Comparison of ENCODE assay signal across 7 mouse cellular contexts in genomic region chr6:24894874-24895183, GRCm38 (mm10). TPM values are rescaled to one million over a fixed set of nuclear protein-coding genes. Genes with fewer than 3 reads are reported as not detected.
DNase-seq lines count a peak whose midpoint lies in the region; ATAC-seq and TF ChIP-seq lines count a peak whose summit lies in the region.

No protein-coding gene starts in this region.

- H3K27ac ChIP-seq in lung, embryonic 15.5 days: no peak overlapping the region
- H3K27ac ChIP-seq in forebrain, embryonic 13.5 days: no peak overlapping the region
- no peak overlapping the region for H3K27ac ChIP-seq in hindbrain, postnatal 0 days
- no peak overlapping the region for H3K27ac ChIP-seq in neural tube, embryonic 14.5 days (ENCODE audit: low read depth, low read length)

- H3K9ac ChIP-seq in lung, embryonic 15.5 days: no peak overlapping the region
- no peak overlapping the region for H3K9ac ChIP-seq in forebrain, embryonic 13.5 days
- no peak overlapping the region for H3K9ac ChIP-seq in hindbrain, postnatal 0 days (replicated peaks; ENCODE audit: low read length)
- no peak overlapping the region for H3K9ac ChIP-seq in neural tube, embryonic 14.5 days (replicated peaks; ENCODE audit: low read depth, low read length)

- no peak for DNase-seq in lung, adult 2 months
- no peak for DNase-seq in hindbrain, postnatal 0 days (ENCODE audit: low spot score)
- DNase-seq in urinary bladder, postnatal 4 days (ENCODE audit: low spot score in 2 of 2): no peak
- no peak for DNase-seq in right cerebral cortex, postnatal 36 days (ENCODE audit: low spot score in 2 of 2)

- no peak for TF ChIP-seq CTCF in lung, adult 2 months (IDR thresholded peaks at IDR 0.05; ENCODE audit: insufficient read depth, low read length)
- TF ChIP-seq CTCF in hindbrain, postnatal 0 days (IDR thresholded peaks at IDR 0.05; ENCODE audit: low read depth): no peak

- H3K4me1 ChIP-seq in lung, embryonic 15.5 days: no peaks in the 10 kb centered on the region
- no peaks in the 10 kb centered on the region for H3K4me1 ChIP-seq in lung, adult 2 months (ENCODE audit: control insufficient read depth, insufficient read depth, low read length)
- no peaks in the 10 kb centered on the region for H3K4me1 ChIP-seq in forebrain, embryonic 13.5 days
- no peaks in the 10 kb centered on the region for H3K4me1 ChIP-seq in hindbrain, postnatal 0 days (ENCODE audit: insufficient read depth, low read length)
- no peaks in the 10 kb centered on the region for H3K4me1 ChIP-seq in neural tube, embryonic 14.5 days (ENCODE audit: control insufficient read depth, insufficient read depth, low read length)

- H3K4me2 ChIP-seq in lung, embryonic 15.5 days: peak overlapping the region; percentile 36
- peak overlapping the region; percentile 15; the same call in 1 of the 2 replicates for H3K4me2 ChIP-seq in forebrain, embryonic 13.5 days
- H3K4me2 ChIP-seq in hindbrain, postnatal 0 days (ENCODE audit: low read depth, low read length): peak overlapping the region; percentile 29
- no peak overlapping the region; the same call in 1 of the 2 replicates for H3K4me2 ChIP-seq in neural tube, embryonic 14.5 days (ENCODE audit: low read depth, low read length)

- WGBS in lung, embryonic 15.5 days: 33% methylated on average over 2 of the region's 2 CpGs
- 14% methylated on average over 2 of the region's 2 CpGs for WGBS in lung, adult 2 months
- WGBS in forebrain, embryonic 13.5 days: 48% methylated on average over 2 of the region's 2 CpGs
- WGBS in hindbrain, postnatal 0 days: 24% methylated on average over 2 of the region's 2 CpGs
- WGBS in neural tube, embryonic 14.5 days: 18% methylated on average over 2 of the region's 2 CpGs

- H3K9me3 ChIP-seq in lung, embryonic 15.5 days: no peaks in the 10 kb centered on the region
- H3K9me3 ChIP-seq in forebrain, embryonic 13.5 days (replicated peaks): no peaks in the 10 kb centered on the region
- no peaks in the 10 kb centered on the region for H3K9me3 ChIP-seq in hindbrain, postnatal 0 days (ENCODE audit: low read length)
- H3K9me3 ChIP-seq in neural tube, embryonic 14.5 days (ENCODE audit: control insufficient read depth, low read length): no peaks in the 10 kb centered on the region

- no peaks in the 10 kb centered on the region for H3K27me3 ChIP-seq in lung, embryonic 15.5 days
- H3K27me3 ChIP-seq in forebrain, embryonic 13.5 days: no peaks in the 10 kb centered on the region
- H3K27me3 ChIP-seq in hindbrain, postnatal 0 days (ENCODE audit: insufficient read depth, low read length): no peaks in the 10 kb centered on the region
- no peaks in the 10 kb centered on the region for H3K27me3 ChIP-seq in neural tube, embryonic 14.5 days (ENCODE audit: control insufficient read depth, insufficient read depth, low read length)

- H3K4me3 ChIP-seq in lung, embryonic 15.5 days: peak overlapping the region; percentile 30
- no peak overlapping the region for H3K4me3 ChIP-seq in lung, adult 2 months (replicated peaks; ENCODE audit: extremely low read depth, low read depth, low read length)
- no peak overlapping the region for H3K4me3 ChIP-seq in forebrain, embryonic 13.5 days
- H3K4me3 ChIP-seq in hindbrain, postnatal 0 days (ENCODE audit: low read length): no peak overlapping the region
- H3K4me3 ChIP-seq in neural tube, embryonic 14.5 days (ENCODE audit: low read depth, low read length): no peak overlapping the region

- TF ChIP-seq POLR2A in lung, adult 2 months (IDR thresholded peaks at IDR 0.05; ENCODE audit: borderline replicate concordance, extremely low read depth, low read depth, low read length): no peak

- no peaks in the 10 kb centered on the region for H3K36me3 ChIP-seq in lung, embryonic 15.5 days
- no peaks in the 10 kb centered on the region for H3K36me3 ChIP-seq in forebrain, embryonic 13.5 days (ENCODE audit: poor library complexity, severe bottlenecking)
- H3K36me3 ChIP-seq in hindbrain, postnatal 0 days (ENCODE audit: insufficient read depth, low read length): no peaks in the 10 kb centered on the region
- H3K36me3 ChIP-seq in neural tube, embryonic 14.5 days (ENCODE audit: control insufficient read depth, insufficient read depth, low read length): no peaks in the 10 kb centered on the region

- ATAC-seq in lung, embryonic 15.5 days (ENCODE audit: borderline replicate concordance, extremely low read depth, low FRiP score, low TSS enrichment): no peak
- ATAC-seq in forebrain, embryonic 13.5 days: 0 out of 2 replicates have a peak, but pooled peaks have one; percentile 13
- ATAC-seq in hindbrain, postnatal 0 days: 0 out of 2 replicates have a peak, but pooled peaks have one; percentile 24
- ATAC-seq in neural tube, embryonic 14.5 days (ENCODE audit: low read depth): peak; percentile 38; the same call in 1 of the 2 replicates

RNA-seq across cellular contexts. Expression of gene Hyal5, which starts 37.0 kb away (rescaled TPM):
- 0.10 TPM in 1 of 2 replicates, not detected in the other for polyA plus RNA-seq in lung, embryonic 15.5 days (2015; fragmentation: Nextera tagmentation; extraction: Ambion mirVana)
- polyA plus RNA-seq in lung, adult 2 months (2012; rRNA removed): not detected in 2 replicates
- polyA plus RNA-seq in forebrain, embryonic 13.5 days (2015; fragmentation: Nextera tagmentation; extraction: Ambion mirVana): not detected in 2 replicates
- total RNA-seq in hindbrain, postnatal 0 days (2014; rRNA removed): not detected in 2 replicates
- not detected in 2 replicates for polyA plus RNA-seq in hindbrain, postnatal 0 days (2015; fragmentation: Nextera tagmentation; extraction: Ambion mirVana)
- polyA plus RNA-seq in neural tube, embryonic 14.5 days (2014; fragmentation: Nextera tagmentation; extraction: Ambion mirVana): not detected in 2 replicates
